Comparison of ENCODE assay signal across 9 mouse cellular contexts in genomic region chr11:88251972-88252766, GRCm38 (mm10). TPM values are rescaled to one million over a fixed set of nuclear protein-coding genes. Genes with fewer than 3 reads are reported as not detected.
DNase-seq lines count a peak whose midpoint lies in the region; ATAC-seq and TF ChIP-seq lines count a peak whose summit lies in the region.
"Had no signal": no experiment of that assay in that cellular context is flagged by ENCODE, and none has a peak within 500 bp of the region (broad histone marks: within the 10 kb centered on the region; RNA-seq: fewer than 3 reads in every experiment).

No protein-coding gene starts in this region.

- H3K4me2 ChIP-seq in forebrain, embryonic 16.5 days (ENCODE audit: low read length), result peak overlapping the region; percentile 48
- peak overlapping the region; percentile 26; the same call in 1 of the 2 replicates for H3K4me2 ChIP-seq in neural tube, embryonic 14.5 days (ENCODE audit: low read depth, low read length)

- 16% methylated on average over 22 of the region's 22 CpGs for WGBS in forebrain, embryonic 16.5 days
- WGBS in neural tube, embryonic 14.5 days, result 13% methylated on average over 22 of the region's 22 CpGs

- peak overlapping the region; percentile 21; the same call in 1 of the 2 replicates for H3K27ac ChIP-seq in forebrain, embryonic 16.5 days (ENCODE audit: low read length)
- 0 out of 2 replicates have a peak overlapping the region, but pooled peaks have one; percentile 4 for H3K27ac ChIP-seq in neural tube, embryonic 14.5 days (ENCODE audit: low read depth, low read length)
- no peak overlapping the region for H3K27ac ChIP-seq in testis, adult 2 months (ENCODE audit: control insufficient read depth, insufficient read depth, low read depth, low read length)

- intact Hi-C loops in heart, postnatal 25 days (cut with DNase I), result loop anchor here (1.0 to 5.0 kb wide), 5 partner anchors 35 to 571 kb away; no protein-coding TSS in a partner anchor

- H3K4me1 ChIP-seq in E14TG2a.4 (replicated peaks; ENCODE audit: low read depth, low read length), result peaks cover 19% of the 10 kb centered on the region
- peaks cover 15% of the 10 kb centered on the region for H3K4me1 ChIP-seq in forebrain, embryonic 16.5 days (replicated peaks; ENCODE audit: control insufficient read depth, insufficient read depth, low read length)
- H3K4me1 ChIP-seq in neural tube, embryonic 14.5 days (ENCODE audit: control insufficient read depth, insufficient read depth, low read length), result peaks cover 17% of the 10 kb centered on the region; the same call in 1 of the 2 replicates
- H3K4me1 ChIP-seq in testis, adult 2 months (ENCODE audit: control insufficient read depth, insufficient read depth, low read length), result peaks cover 2% of the 10 kb centered on the region

- H3K36me3 ChIP-seq in E14TG2a.4 (ENCODE audit: insufficient read depth, low read length), result no peaks in the 10 kb centered on the region
- no peaks in the 10 kb centered on the region for H3K36me3 ChIP-seq in forebrain, embryonic 16.5 days (ENCODE audit: control insufficient read depth, insufficient read depth)
- H3K36me3 ChIP-seq in neural tube, embryonic 14.5 days (ENCODE audit: control insufficient read depth, insufficient read depth, low read length), result no peaks in the 10 kb centered on the region
- no peaks in the 10 kb centered on the region for H3K36me3 ChIP-seq in testis, adult 2 months (ENCODE audit: control insufficient read depth, insufficient read depth, low read length)

- H3K4me3 ChIP-seq in E14TG2a.4 (replicated peaks; ENCODE audit: low read length), result no peak overlapping the region
- H3K4me3 ChIP-seq in forebrain, embryonic 16.5 days (replicated peaks; ENCODE audit: low read length), result peak overlapping the region; percentile 23
- no peak overlapping the region for H3K4me3 ChIP-seq in neural tube, embryonic 14.5 days (ENCODE audit: low read depth, low read length)
- H3K4me3 ChIP-seq in testis, adult 2 months (ENCODE audit: control insufficient read depth, low read depth, low read length), result peak overlapping the region; percentile 54
- H3K4me3 ChIP-seq: erythroblast, embryonic 14.5 days had no signal

- peak overlapping the region; percentile 22 for H3K9ac ChIP-seq in forebrain, embryonic 16.5 days (replicated peaks; ENCODE audit: low read depth, low read length)
- H3K9ac ChIP-seq in neural tube, embryonic 14.5 days (replicated peaks; ENCODE audit: low read depth, low read length), result no peak overlapping the region

- no peak for TF ChIP-seq POLR2A in testis, adult 2 months (IDR thresholded peaks at IDR 0.05; ENCODE audit: control insufficient read depth, low read depth, low read length)

- peak; percentile 79 for DNase-seq in cerebellum, adult 11 months
- peak; percentile 47 for DNase-seq in heart, postnatal 25 days (ENCODE audit: low spot score)
- DNase-seq in layer of hippocampus, adult 11-12 months (ENCODE audit: low spot score), result peak; percentile 82
- DNase-seq in lung, adult 18-20 months, result peak; percentile 71 to 75

- no peaks in the 10 kb centered on the region for H3K9me3 ChIP-seq in E14TG2a.4 (ENCODE audit: low read length)
- no peaks in the 10 kb centered on the region for H3K9me3 ChIP-seq in forebrain, embryonic 16.5 days (ENCODE audit: control insufficient read depth, low read length)
- no peaks in the 10 kb centered on the region for H3K9me3 ChIP-seq in neural tube, embryonic 14.5 days (ENCODE audit: control insufficient read depth, low read length)

- ATAC-seq in forebrain, embryonic 16.5 days, result peak; percentile 96
- ATAC-seq in neural tube, embryonic 14.5 days (ENCODE audit: low read depth), result peak; percentile 91

- peak; percentile 93 for TF ChIP-seq CTCF in E14TG2a.4 (conservative IDR thresholded peaks at IDR 0.05; ENCODE audit: low read length)
- peak; percentile 98 for TF ChIP-seq CTCF in testis, adult 2 months (IDR thresholded peaks at IDR 0.05; ENCODE audit: control insufficient read depth, insufficient read depth, insufficient replicate concordance, low read depth, low read length)

- peaks cover 46% of the 10 kb centered on the region for H3K27me3 ChIP-seq in E14TG2a.4 (ENCODE audit: insufficient read depth, low read length)
- no peaks in the 10 kb centered on the region for H3K27me3 ChIP-seq in forebrain, embryonic 16.5 days (replicated peaks; ENCODE audit: control insufficient read depth, insufficient read depth, low read length)
- no peaks in the 10 kb centered on the region for H3K27me3 ChIP-seq in neural tube, embryonic 14.5 days (ENCODE audit: control insufficient read depth, insufficient read depth, low read length)
- no peaks in the 10 kb centered on the region for H3K27me3 ChIP-seq in testis, adult 2 months (ENCODE audit: control insufficient read depth, insufficient read depth, low read length)

RNA-seq across cellular contexts. Expression of gene Ccdc182, which starts 41.7 kb away (rescaled TPM):
- not detected in 2 replicates for polyA plus RNA-seq in forebrain, embryonic 16.5 days (2015; fragmentation: Nextera tagmentation; extraction: Ambion mirVana)
- not detected for total RNA-seq in heart, postnatal 25 days (2021)
- polyA plus RNA-seq in neural tube, embryonic 14.5 days (2014; fragmentation: Nextera tagmentation; extraction: Ambion mirVana), result 0.23 and 0.52 TPM in 2 replicates
- 33.9 and 38.2 TPM in 2 replicates for polyA plus RNA-seq in testis, adult 2 months (2012; rRNA removed)
- polyA plus RNA-seq: erythroblast, embryonic 14.5 days had no signal

RNA-seq across cellular contexts. Expression of gene Mrps23, which starts 48.0 kb away (rescaled TPM):
- 64.9 and 68.8 TPM in 2 replicates for polyA plus RNA-seq in forebrain, embryonic 16.5 days (2015; fragmentation: Nextera tagmentation; extraction: Ambion mirVana)
- total RNA-seq in heart, postnatal 25 days (2021), result 100 to 1,000 TPM; 301 to 306 TPM
- 63.7 and 67.9 TPM in 2 replicates for polyA plus RNA-seq in neural tube, embryonic 14.5 days (2014; fragmentation: Nextera tagmentation; extraction: Ambion mirVana)
- polyA plus RNA-seq in testis, adult 2 months (2012; rRNA removed), result 29.8 and 46.7 TPM in 2 replicates

Comparison
In these comparisons a context has a peak if more than half of its experiments do, and no peak if none do; other contexts are left out.
1. H3K4me3 ChIP-seq: peak in forebrain, embryonic 16.5 days (single experiment) and testis, adult 2 months (single experiment); none in E14TG2a.4 (single experiment) and neural tube, embryonic 14.5 days (single experiment).
2. RNA of gene Ccdc182, which starts 41.7 kb away (polyA plus RNA-seq): 33.9 to 38.2 TPM in testis, adult 2 months; 0.23 to 0.52 TPM in neural tube, embryonic 14.5 days and not detected in forebrain, embryonic 16.5 days; every median in the first group is over 10 times any median in the second.
3. Peak in every context shown above with its lines, with median percentiles within 50 percentile points of each other: DNase-seq.